Mouse (Mus musculus): Measurements from ENCODE around the gene Astl.

GRCm38 (mm10) chr2:127316431-127316830, 22.0 kb upstream of the Astl start:
- TF ChIP-seq CTCF (IDR thresholded peaks at IDR 0.05; ENCODE audit: low read depth, low read length) (no peak), POLR2AphosphoS5 (IDR thresholded peaks at IDR 0.05; ENCODE audit: insufficient replicate concordance, low read depth, low read length) (no peak), GATA1 (IDR thresholded peaks at IDR 0.05; ENCODE audit: borderline replicate concordance, low read length) (no peak), TAL1 (conservative IDR thresholded peaks at IDR 0.05; ENCODE audit: low read depth, low read length) (no peak)
